Mouse (Mus musculus) liver, adult 2 months (tissue): ENCODE measurements around the gene Snai1. TPM values are rescaled to one million over a fixed set of nuclear protein-coding genes. Genes with fewer than 3 reads are reported as not detected.
A peak's percentile ranks its signal among the peaks of the same experiment; 100 is the strongest.

Experiments used
- DNase-seq: peaks from one replicate; pipeline ENCODE4 v3.0.0-alpha.2; 2011; ENCODE audit warnings: low read depth, low spot score; ENCODE audit errors: extremely low read depth
- H3K27ac ChIP-seq: fragments of 200-500 bp; replicated peaks from 2 replicates; pipeline ENCODE4 v1.5.1; 2012; ENCODE audit warnings: low read depth, mild to moderate bottlenecking, control low read depth, inconsistent platforms, low read length; ENCODE audit not compliant: insufficient read depth
- H3K27me3 ChIP-seq: fragments of 200-500 bp; 2 replicates; pipeline ENCODE4 v1.6.1; 2012; ENCODE audit warnings: mild to moderate bottlenecking, moderate library complexity, low read length, inconsistent platforms; ENCODE audit not compliant: control insufficient read depth, insufficient read depth
- H3K36me3 ChIP-seq: fragments of 200-500 bp; 2 replicates; pipeline ENCODE4 v1.6.1; 2012; ENCODE audit warnings: low read length, inconsistent platforms; ENCODE audit not compliant: control insufficient read depth, insufficient read depth
- H3K4me1 ChIP-seq: fragments of 200-500 bp; 2 replicates; pipeline ENCODE4 v1.6.1; 2011; ENCODE audit warnings: low read length; ENCODE audit not compliant: control insufficient read depth, insufficient read depth
- H3K4me3 ChIP-seq: fragments of 200-500 bp; 2 replicates; pipeline ENCODE4 v1.5.1; 2011; ENCODE audit warnings: low read depth, mild to moderate bottlenecking, control low read depth, low read length, moderate library complexity; ENCODE audit not compliant: insufficient read depth
- H3K79me2 ChIP-seq: fragments of 200-500 bp; 2 replicates; pipeline ENCODE4 v1.6.1; 2012; ENCODE audit warnings: inconsistent platforms, mild to moderate bottlenecking, low read length, moderate library complexity; ENCODE audit not compliant: control insufficient read depth, insufficient read depth
- H3K9ac ChIP-seq: fragments of 200-500 bp; 2 replicates; pipeline ENCODE4 v1.6.1; 2012; ENCODE audit warnings: low read depth, mild to moderate bottlenecking, control low read depth, inconsistent platforms, low read length
- CTCF ChIP-seq: fragments of 200-500 bp; IDR thresholded peaks from 2 replicates; pipeline ENCODE4 v1.5.1; 2011; ENCODE audit warnings: low read depth, low read length, control low read depth
- POLR2A ChIP-seq: fragments of 200-500 bp; IDR thresholded peaks from 2 replicates; pipeline ENCODE4 v1.6.1; 2011; ENCODE audit warnings: low read length, control low read depth; ENCODE audit not compliant: insufficient read depth; ENCODE audit errors: extremely low read depth
- WGBS: fragments of 180-500 bp; shearing (Covaris S2); methylation state at CpG from one replicate; pipeline ENCODE4 v1.1.7; 2018; 5-methylcytosine and 5-hydroxymethylcytosine counted together
- polyA plus RNA-seq: library from polyadenylated mRNA; depleted of rRNA; stranded (reverse); fragments of >200 nt; gene quantifications from 2 replicates; pipeline ENCODE4 v1.2.3, GENCODE M21; 2012
- total RNA-seq: library from RNA; depleted of rRNA; stranded (reverse); fragments of >200 nt; gene quantifications from 2 replicates; pipeline ENCODE4 v1.2.3, GENCODE M21; 2014

Gene Snai1
- total and polyA plus RNA-seq, 2 experiments = 0.18 to 2.7 TPM

DNA sequence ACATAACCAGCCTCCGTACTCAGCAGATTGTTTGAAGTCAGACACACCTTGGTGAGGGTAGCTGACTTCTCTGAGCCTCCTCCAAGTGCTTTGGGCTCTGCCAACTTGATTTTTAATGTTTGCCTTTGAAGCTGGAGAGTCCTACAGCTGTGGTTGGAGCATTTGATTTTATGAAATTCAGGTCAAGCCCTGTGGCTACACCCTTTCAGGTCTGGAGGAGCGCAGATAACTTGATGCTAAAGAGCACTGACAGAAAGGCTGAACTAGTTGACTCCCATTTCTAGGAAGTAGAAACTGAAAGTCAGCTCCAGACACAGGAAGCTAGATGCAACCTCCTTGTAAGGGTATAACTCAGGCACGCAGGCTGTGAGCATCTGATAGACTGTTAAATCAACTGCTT lies 32.9 kb upstream of the Snai1 start:
- peaks cover 19% of the 10 kb centered on the region for H3K4me1 ChIP-seq
- peak overlapping the region; percentile 0; the same call in 1 of the 2 replicates for H3K4me3 ChIP-seq
- H3K79me2 ChIP-seq = peaks cover 35% of the 10 kb centered on the region; the same call in 1 of the 2 replicates
- H3K27ac ChIP-seq = peak overlapping the region; percentile 97
- peaks cover 21% of the 10 kb centered on the region for H3K36me3 ChIP-seq
- no peaks in the 10 kb centered on the region for H3K27me3 ChIP-seq
- peak; percentile 43 for DNase-seq
- TF ChIP-seq CTCF (no peak), POLR2A (no peak)
- 32% methylated on average over 3 of the region's 3 CpGs for WGBS
- H3K9ac ChIP-seq = peak overlapping the region; percentile 50; the same call in 1 of the 2 replicates

GRCm38 (mm10) chr2:167506546-167507260 lies 31.3 kb upstream of the Snai1 start:
- DNase-seq = no peak
- Histone ChIP-seq H3K36me3 (peaks cover 35% of the 10 kb centered on the region), H3K27ac (no peak overlapping the region), H3K27me3 (no peaks in the 10 kb centered on the region), H3K4me1 (peaks cover 21% of the 10 kb centered on the region), H3K79me2 (peaks cover 35% of the 10 kb centered on the region; the same call in 1 of the 2 replicates), H3K9ac (no peak overlapping the region), H3K4me3 (no peak overlapping the region)
- TF ChIP-seq CTCF (no peak), POLR2A (no peak)
- WGBS = 93% methylated on average over 10 of the region's 10 CpGs

DNA sequence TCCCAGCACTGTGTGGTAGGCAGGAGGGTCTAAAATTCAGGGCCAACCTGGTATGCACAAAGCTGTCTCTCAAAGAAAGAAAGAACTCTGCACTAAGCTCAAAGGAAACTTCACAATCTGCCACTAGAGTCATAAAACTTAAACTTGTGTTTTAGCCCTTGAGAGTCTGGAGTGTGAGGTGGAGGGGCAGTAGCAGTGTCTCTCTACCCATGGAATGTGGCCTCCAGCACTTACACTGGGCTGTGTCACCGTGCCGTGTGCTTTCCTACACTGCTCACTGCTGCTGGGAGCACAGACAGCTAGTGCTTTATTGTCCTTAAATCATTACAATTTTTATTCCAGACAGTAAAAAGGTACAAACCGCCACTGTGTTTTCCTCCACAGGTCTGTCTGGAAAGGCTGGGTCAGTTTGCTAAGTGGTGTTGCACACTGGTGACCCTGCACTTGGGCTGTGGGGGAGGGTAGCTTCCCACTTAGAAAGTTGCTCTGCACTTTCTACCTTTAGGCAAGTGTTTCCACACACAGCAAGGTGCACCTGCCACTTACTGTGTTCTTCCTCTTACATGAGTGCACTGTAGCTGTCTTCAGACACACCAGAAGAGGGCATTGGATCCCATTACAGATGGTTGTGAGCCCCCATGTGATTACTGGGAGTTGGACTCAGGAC lies 30.1 kb upstream of the Snai1 start:
- Histone ChIP-seq H3K4me3 (no peak overlapping the region), H3K27me3 (no peaks in the 10 kb centered on the region), H3K9ac (no peak overlapping the region), H3K79me2 (peaks cover 35% of the 10 kb centered on the region; the same call in 1 of the 2 replicates), H3K4me1 (peaks cover 16% of the 10 kb centered on the region), H3K27ac (no peak overlapping the region), H3K36me3 (peaks cover 44% of the 10 kb centered on the region)
- TF ChIP-seq CTCF (no peak), POLR2A (no peak)
- 58% methylated on average over 3 of the region's 3 CpGs for WGBS
- no peak for DNase-seq

GRCm38 (mm10) chr2:167508569-167508968 lies 29.4 kb upstream of the Snai1 start:
- peaks cover 16% of the 10 kb centered on the region for H3K4me1 ChIP-seq

DNA sequence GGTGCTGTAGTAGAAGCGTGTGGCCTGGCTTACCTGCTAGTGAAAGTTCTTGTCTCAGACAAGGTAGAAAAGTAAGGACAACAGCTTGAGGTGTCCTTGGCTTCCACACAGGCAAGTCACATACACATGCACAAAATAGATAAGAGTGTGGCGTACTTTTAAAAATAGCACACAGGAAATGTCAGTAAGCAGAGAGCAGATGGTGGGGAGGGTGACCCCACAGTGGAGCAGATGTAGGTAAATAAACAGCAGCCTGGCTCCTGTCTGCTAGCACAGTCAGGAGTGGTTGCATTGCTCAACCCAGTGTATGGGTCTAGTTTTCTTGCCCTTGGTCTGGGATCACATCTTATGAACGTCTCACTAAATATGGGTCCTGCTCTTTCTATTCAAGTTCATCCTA lies 27.5 kb upstream of the Snai1 start:
- 63% methylated on average over 3 of the region's 3 CpGs for WGBS
- H3K27ac ChIP-seq = no peak overlapping the region
- peaks cover 62% of the 10 kb centered on the region for H3K36me3 ChIP-seq
- TF ChIP-seq POLR2A (no peak), CTCF (no peak)
- H3K4me3 ChIP-seq = no peak overlapping the region
- H3K79me2 ChIP-seq = peaks cover 25% of the 10 kb centered on the region; the same call in 1 of the 2 replicates
- DNase-seq = no peak
- H3K4me1 ChIP-seq = peaks cover 6% of the 10 kb centered on the region; the same call in 1 of the 2 replicates
- no peaks in the 10 kb centered on the region for H3K27me3 ChIP-seq
- H3K9ac ChIP-seq = no peak overlapping the region

More at GRCm38 (mm10) chr2:167508569-167508968, 29.4 kb upstream of the Snai1 start:
- DNase-seq = no peak
- WGBS = 92% methylated on average over 4 of the region's 4 CpGs
- Histone ChIP-seq H3K79me2 (peaks cover 35% of the 10 kb centered on the region; the same call in 1 of the 2 replicates), H3K9ac (no peak overlapping the region), H3K27me3 (no peaks in the 10 kb centered on the region), H3K27ac (no peak overlapping the region), H3K36me3 (peaks cover 49% of the 10 kb centered on the region), H3K4me3 (no peak overlapping the region)
- TF ChIP-seq POLR2A (no peak), CTCF (no peak)
